Mouse (Mus musculus) E14TG2a.4 (cell line): Measurements from ENCODE around the gene Ptrh2.

Experiments used
- H3K27me3 ChIP-seq: 2 replicates; pipeline ENCODE4 v1.6.1; 2014; ENCODE audit warnings: low read length, control low read depth; ENCODE audit not compliant: insufficient read depth
- H3K36me3 ChIP-seq: 2 replicates; pipeline ENCODE4 v1.6.1; 2014; ENCODE audit warnings: low read length, control low read depth; ENCODE audit not compliant: insufficient read depth
- H3K4me1 ChIP-seq: replicated peaks from 2 replicates; pipeline ENCODE4 v1.6.1; 2014; ENCODE audit warnings: low read depth, low read length, control low read depth
- H3K4me3 ChIP-seq: replicated peaks from 2 replicates; pipeline ENCODE4 v1.5.1; 2014; ENCODE audit warnings: mild to moderate bottlenecking, low read length
- H3K9me3 ChIP-seq: 2 replicates; pipeline ENCODE4 v1.6.1; 2014; ENCODE audit warnings: low read length, control low read depth
- CTCF ChIP-seq: conservative IDR thresholded peaks from 2 replicates; pipeline ENCODE4 v1.5.1; 2014; ENCODE audit warnings: low read length
- NANOG ChIP-seq: IDR thresholded peaks from 2 replicates; pipeline ENCODE4 v1.6.1; 2014; ENCODE audit warnings: borderline replicate concordance, low read length, mixed read lengths
- POU5F1 ChIP-seq: IDR thresholded peaks from 2 replicates; pipeline ENCODE4 v1.6.1; 2014; ENCODE audit warnings: low read length, borderline replicate concordance

The Ptrh2 gene

GRCm38 (mm10) chr11:86675520-86675919 lies 8.3 kb upstream of the Ptrh2 start:
- H3K27me3 ChIP-seq = no peaks in the 10 kb centered on the region
- H3K4me1 ChIP-seq = no peaks in the 10 kb centered on the region
- TF ChIP-seq CTCF = no peak
- no peak for TF ChIP-seq POU5F1
- no peak for TF ChIP-seq NANOG
- no peaks in the 10 kb centered on the region for H3K9me3 ChIP-seq
- H3K36me3 ChIP-seq = peaks cover 8% of the 10 kb centered on the region; the same call in 1 of the 2 replicates
- no peak overlapping the region for H3K4me3 ChIP-seq

- Histone ChIP-seq H3K9me3 (no peaks in the 10 kb centered on the region), H3K4me3 (no peak overlapping the region), H3K27me3 (no peaks in the 10 kb centered on the region), H3K4me1 (peaks cover 8% of the 10 kb centered on the region), H3K36me3 (peaks cover 8% of the 10 kb centered on the region; the same call in 1 of the 2 replicates)
- no peak for TF ChIP-seq CTCF
- TF ChIP-seq NANOG = no peak
- TF ChIP-seq POU5F1 = no peak
Observed at GRCm38 (mm10) chr11:86678957-86679356, 4.8 kb upstream of the Ptrh2 start.

- Histone ChIP-seq H3K4me3 (no peak overlapping the region), H3K4me1 (peaks cover 21% of the 10 kb centered on the region), H3K36me3 (peaks cover 14% of the 10 kb centered on the region), H3K9me3 (no peaks in the 10 kb centered on the region), H3K27me3 (no peaks in the 10 kb centered on the region)
- no peak for TF ChIP-seq NANOG
- no peak for TF ChIP-seq CTCF
- TF ChIP-seq POU5F1 = no peak
Observed at GRCm38 (mm10) chr11:86680729-86681128, 3.1 kb upstream of the Ptrh2 start.

- TF ChIP-seq POU5F1 = no peak
- H3K36me3 ChIP-seq = peaks cover 20% of the 10 kb centered on the region
- no peak overlapping the region for H3K4me3 ChIP-seq
- peaks cover 28% of the 10 kb centered on the region for H3K4me1 ChIP-seq
- no peaks in the 10 kb centered on the region for H3K9me3 ChIP-seq
- H3K27me3 ChIP-seq = no peaks in the 10 kb centered on the region
Observed at GRCm38 (mm10) chr11:86681423-86681822, 2.4 kb upstream of the Ptrh2 start.

- no peak for TF ChIP-seq NANOG
- no peak for TF ChIP-seq CTCF
- TF ChIP-seq POU5F1 = no peak
- no peaks in the 10 kb centered on the region for H3K9me3 ChIP-seq
- peaks cover 28% of the 10 kb centered on the region for H3K36me3 ChIP-seq
- peak overlapping the region; percentile 98 for H3K4me3 ChIP-seq
- H3K27me3 ChIP-seq = no peaks in the 10 kb centered on the region
- H3K4me1 ChIP-seq = peaks cover 38% of the 10 kb centered on the region
Observed at GRCm38 (mm10) chr11:86682861-86683260, 924 bp upstream of the Ptrh2 start.

- Histone ChIP-seq H3K4me1 (peaks cover 38% of the 10 kb centered on the region), H3K4me3 (peak overlapping the region; percentile 98), H3K36me3 (peaks cover 43% of the 10 kb centered on the region), H3K9me3 (no peaks in the 10 kb centered on the region), H3K27me3 (no peaks in the 10 kb centered on the region)
- TF ChIP-seq CTCF = no peak
- TF ChIP-seq NANOG = no peak
- TF ChIP-seq POU5F1 = no peak
Observed at GRCm38 (mm10) chr11:86684126-86685012, 584 bp downstream of the Ptrh2 start.

- no peak for TF ChIP-seq POU5F1
- no peak for TF ChIP-seq NANOG
- no peak for TF ChIP-seq CTCF
- Histone ChIP-seq H3K4me3 (peak overlapping the region; percentile 98), H3K9me3 (no peaks in the 10 kb centered on the region), H3K4me1 (peaks cover 38% of the 10 kb centered on the region), H3K36me3 (peaks cover 53% of the 10 kb centered on the region), H3K27me3 (no peaks in the 10 kb centered on the region)
Observed at GRCm38 (mm10) chr11:86685366-86685765, 1.6 kb downstream of the Ptrh2 start.

GRCm38 (mm10) chr11:86690383-86690782 lies 6.6 kb downstream of the Ptrh2 start:
- Histone ChIP-seq H3K9me3 (no peaks in the 10 kb centered on the region), H3K36me3 (peaks cover 100% of the 10 kb centered on the region), H3K27me3 (no peaks in the 10 kb centered on the region), H3K4me3 (no peak overlapping the region), H3K4me1 (peaks cover 20% of the 10 kb centered on the region)
- TF ChIP-seq POU5F1 = no peak
- TF ChIP-seq NANOG = no peak
- TF ChIP-seq CTCF = no peak

GRCm38 (mm10) chr11:86691482-86691881 lies 7.7 kb downstream of the Ptrh2 start:
- H3K9me3 ChIP-seq = no peaks in the 10 kb centered on the region
- peaks cover 98% of the 10 kb centered on the region for H3K36me3 ChIP-seq
- TF ChIP-seq NANOG (no peak), CTCF (no peak), POU5F1 (no peak)
- H3K4me3 ChIP-seq = no peak overlapping the region
- H3K27me3 ChIP-seq = no peaks in the 10 kb centered on the region
- H3K4me1 ChIP-seq = peaks cover 10% of the 10 kb centered on the region; the same call in 1 of the 2 replicates
